Mouse (Mus musculus): ENCODE results near the gene Meis1.

GRCm38 (mm10) chr11:19017719-19018413 is 919 bp downstream of the Meis1 start:
- TF ChIP-seq CTCF (IDR thresholded peaks at IDR 0.05; ENCODE audit: extremely low read depth, insufficient read depth, insufficient read length, insufficient replicate concordance) (no peak), POLR2A (IDR thresholded peaks at IDR 0.05; ENCODE audit: low read depth, low read length) (no peak)
